Mouse (Mus musculus): ENCODE data around the gene Cadm2.

- TF ChIP-seq CTCF (IDR thresholded peaks at IDR 0.05; ENCODE audit: insufficient read depth, low read length), result no peak
- TF ChIP-seq POLR2A (IDR thresholded peaks at IDR 0.05; ENCODE audit: borderline replicate concordance, extremely low read depth, low read depth, low read length), result no peak
Measured at GRCm38 (mm10) chr16:66627527-66627926, 993.2 kb downstream of the Cadm2 start.

Measured in lung, adult 2 months (tissue).